Mouse (Mus musculus): Measurements from ENCODE around the gene Rcan3. TPM values are rescaled to one million over a fixed set of nuclear protein-coding genes. Genes with fewer than 3 reads are reported as not detected.

Rcan3 gene
- polyA plus RNA-seq, 1 experiment = 15.9 TPM

- Histone ChIP-seq H3K9me3 (replicated peaks; ENCODE audit: control insufficient read depth, insufficient read depth, low read length, poor library complexity, severe bottlenecking) (no peaks in the 10 kb centered on the region), H3K4me3 (ENCODE audit: low read depth, low read length) (no peak overlapping the region), H3K27ac (ENCODE audit: insufficient read depth, low read length) (no peak overlapping the region), H3K36me3 (ENCODE audit: control insufficient read depth, insufficient read depth, low read length, poor library complexity, severe bottlenecking) (no peaks in the 10 kb centered on the region), H3K27me3 (ENCODE audit: control insufficient read depth, insufficient read depth, low read length, poor library complexity, severe bottlenecking) (no peaks in the 10 kb centered on the region), H3K9ac (ENCODE audit: low read depth, poor library complexity, severe bottlenecking) (no peak overlapping the region), H3K4me1 (ENCODE audit: control insufficient read depth, insufficient read depth, low read length) (peaks cover 1% of the 10 kb centered on the region)
- TF ChIP-seq POLR2A (IDR thresholded peaks at IDR 0.05; ENCODE audit: insufficient read depth, low read length) (no peak), EP300 (IDR thresholded peaks at IDR 0.05; ENCODE audit: insufficient read depth, low read depth, low read length) (no peak), CTCF (IDR thresholded peaks at IDR 0.05; ENCODE audit: low read depth, low read length) (peak; percentile 10)
Observed at GRCm38 (mm10) chr4:135396303-135396702, 37.4 kb downstream of the Rcan3 start.

GRCm38 (mm10) chr4:135395375-135395774, 38.3 kb downstream of the Rcan3 start:
- H3K9ac ChIP-seq (ENCODE audit: low read depth, poor library complexity, severe bottlenecking) = no peak overlapping the region
- no peaks in the 10 kb centered on the region for H3K9me3 ChIP-seq (replicated peaks; ENCODE audit: control insufficient read depth, insufficient read depth, low read length, poor library complexity, severe bottlenecking)
- no peak overlapping the region for H3K4me3 ChIP-seq (ENCODE audit: low read depth, low read length)
- H3K27me3 ChIP-seq (ENCODE audit: control insufficient read depth, insufficient read depth, low read length, poor library complexity, severe bottlenecking) = no peaks in the 10 kb centered on the region
- peaks cover 1% of the 10 kb centered on the region for H3K4me1 ChIP-seq (ENCODE audit: control insufficient read depth, insufficient read depth, low read length)
- no peak for TF ChIP-seq POLR2A (IDR thresholded peaks at IDR 0.05; ENCODE audit: insufficient read depth, low read length)
- TF ChIP-seq CTCF (IDR thresholded peaks at IDR 0.05; ENCODE audit: low read depth, low read length) = no peak
- no peak for TF ChIP-seq EP300 (IDR thresholded peaks at IDR 0.05; ENCODE audit: insufficient read depth, low read depth, low read length)
- no peak overlapping the region for H3K27ac ChIP-seq (ENCODE audit: insufficient read depth, low read length)
- no peaks in the 10 kb centered on the region for H3K36me3 ChIP-seq (ENCODE audit: control insufficient read depth, insufficient read depth, low read length, poor library complexity, severe bottlenecking)

GRCm38 (mm10) chr4:135394666-135395065, 39.0 kb downstream of the Rcan3 start:
- Histone ChIP-seq H3K9me3 (replicated peaks; ENCODE audit: control insufficient read depth, insufficient read depth, low read length, poor library complexity, severe bottlenecking) (no peaks in the 10 kb centered on the region), H3K27me3 (ENCODE audit: control insufficient read depth, insufficient read depth, low read length, poor library complexity, severe bottlenecking) (no peaks in the 10 kb centered on the region), H3K36me3 (ENCODE audit: control insufficient read depth, insufficient read depth, low read length, poor library complexity, severe bottlenecking) (no peaks in the 10 kb centered on the region), H3K4me1 (ENCODE audit: control insufficient read depth, insufficient read depth, low read length) (peaks cover 3% of the 10 kb centered on the region), H3K9ac (ENCODE audit: low read depth, poor library complexity, severe bottlenecking) (no peak overlapping the region), H3K4me3 (ENCODE audit: low read depth, low read length) (no peak overlapping the region), H3K27ac (ENCODE audit: insufficient read depth, low read length) (no peak overlapping the region)
- no peak for TF ChIP-seq CTCF (IDR thresholded peaks at IDR 0.05; ENCODE audit: low read depth, low read length)
- TF ChIP-seq EP300 (IDR thresholded peaks at IDR 0.05; ENCODE audit: insufficient read depth, low read depth, low read length) = peak; percentile 76; the same call in 1 of the 2 replicates

- Histone ChIP-seq H3K36me3 (ENCODE audit: control insufficient read depth, insufficient read depth, low read length, poor library complexity, severe bottlenecking) (no peaks in the 10 kb centered on the region), H3K27ac (ENCODE audit: insufficient read depth, low read length) (no peak overlapping the region), H3K27me3 (ENCODE audit: control insufficient read depth, insufficient read depth, low read length, poor library complexity, severe bottlenecking) (no peaks in the 10 kb centered on the region), H3K9ac (ENCODE audit: low read depth, poor library complexity, severe bottlenecking) (no peak overlapping the region), H3K9me3 (replicated peaks; ENCODE audit: control insufficient read depth, insufficient read depth, low read length, poor library complexity, severe bottlenecking) (no peaks in the 10 kb centered on the region), H3K4me1 (ENCODE audit: control insufficient read depth, insufficient read depth, low read length) (peaks cover 3% of the 10 kb centered on the region), H3K4me3 (ENCODE audit: low read depth, low read length) (no peak overlapping the region)
- no peak for TF ChIP-seq POLR2A (IDR thresholded peaks at IDR 0.05; ENCODE audit: insufficient read depth, low read length)
- TF ChIP-seq CTCF (IDR thresholded peaks at IDR 0.05; ENCODE audit: low read depth, low read length) = no peak
- no peak for TF ChIP-seq EP300 (IDR thresholded peaks at IDR 0.05; ENCODE audit: insufficient read depth, low read depth, low read length)
Observed at GRCm38 (mm10) chr4:135393381-135393780, 40.3 kb downstream of the Rcan3 start.

GRCm38 (mm10) chr4:135392801-135393200, 40.9 kb downstream of the Rcan3 start:
- Histone ChIP-seq H3K36me3 (ENCODE audit: control insufficient read depth, insufficient read depth, low read length, poor library complexity, severe bottlenecking) (no peaks in the 10 kb centered on the region), H3K4me1 (ENCODE audit: control insufficient read depth, insufficient read depth, low read length) (peaks cover 3% of the 10 kb centered on the region), H3K27ac (ENCODE audit: insufficient read depth, low read length) (no peak overlapping the region), H3K9ac (ENCODE audit: low read depth, poor library complexity, severe bottlenecking) (no peak overlapping the region), H3K4me3 (ENCODE audit: low read depth, low read length) (no peak overlapping the region), H3K27me3 (ENCODE audit: control insufficient read depth, insufficient read depth, low read length, poor library complexity, severe bottlenecking) (no peaks in the 10 kb centered on the region), H3K9me3 (replicated peaks; ENCODE audit: control insufficient read depth, insufficient read depth, low read length, poor library complexity, severe bottlenecking) (no peaks in the 10 kb centered on the region)
- TF ChIP-seq EP300 (IDR thresholded peaks at IDR 0.05; ENCODE audit: insufficient read depth, low read depth, low read length) = no peak
- TF ChIP-seq CTCF (IDR thresholded peaks at IDR 0.05; ENCODE audit: low read depth, low read length) = no peak
- no peak for TF ChIP-seq POLR2A (IDR thresholded peaks at IDR 0.05; ENCODE audit: insufficient read depth, low read length)

GRCm38 (mm10) chr4:135391014-135391413, 42.6 kb downstream of the Rcan3 start:
- no peak overlapping the region for H3K4me3 ChIP-seq (ENCODE audit: low read depth, low read length)
- H3K4me1 ChIP-seq (ENCODE audit: control insufficient read depth, insufficient read depth, low read length) = peaks cover 1% of the 10 kb centered on the region
- H3K9ac ChIP-seq (ENCODE audit: low read depth, poor library complexity, severe bottlenecking) = no peak overlapping the region
- H3K9me3 ChIP-seq (replicated peaks; ENCODE audit: control insufficient read depth, insufficient read depth, low read length, poor library complexity, severe bottlenecking) = no peaks in the 10 kb centered on the region
- no peaks in the 10 kb centered on the region for H3K27me3 ChIP-seq (ENCODE audit: control insufficient read depth, insufficient read depth, low read length, poor library complexity, severe bottlenecking)
- no peaks in the 10 kb centered on the region for H3K36me3 ChIP-seq (ENCODE audit: control insufficient read depth, insufficient read depth, low read length, poor library complexity, severe bottlenecking)
- TF ChIP-seq CTCF (IDR thresholded peaks at IDR 0.05; ENCODE audit: low read depth, low read length) (no peak), POLR2A (IDR thresholded peaks at IDR 0.05; ENCODE audit: insufficient read depth, low read length) (no peak), EP300 (IDR thresholded peaks at IDR 0.05; ENCODE audit: insufficient read depth, low read depth, low read length) (no peak)
- no peak overlapping the region for H3K27ac ChIP-seq (ENCODE audit: insufficient read depth, low read length)
